In the genomic region with DNA sequence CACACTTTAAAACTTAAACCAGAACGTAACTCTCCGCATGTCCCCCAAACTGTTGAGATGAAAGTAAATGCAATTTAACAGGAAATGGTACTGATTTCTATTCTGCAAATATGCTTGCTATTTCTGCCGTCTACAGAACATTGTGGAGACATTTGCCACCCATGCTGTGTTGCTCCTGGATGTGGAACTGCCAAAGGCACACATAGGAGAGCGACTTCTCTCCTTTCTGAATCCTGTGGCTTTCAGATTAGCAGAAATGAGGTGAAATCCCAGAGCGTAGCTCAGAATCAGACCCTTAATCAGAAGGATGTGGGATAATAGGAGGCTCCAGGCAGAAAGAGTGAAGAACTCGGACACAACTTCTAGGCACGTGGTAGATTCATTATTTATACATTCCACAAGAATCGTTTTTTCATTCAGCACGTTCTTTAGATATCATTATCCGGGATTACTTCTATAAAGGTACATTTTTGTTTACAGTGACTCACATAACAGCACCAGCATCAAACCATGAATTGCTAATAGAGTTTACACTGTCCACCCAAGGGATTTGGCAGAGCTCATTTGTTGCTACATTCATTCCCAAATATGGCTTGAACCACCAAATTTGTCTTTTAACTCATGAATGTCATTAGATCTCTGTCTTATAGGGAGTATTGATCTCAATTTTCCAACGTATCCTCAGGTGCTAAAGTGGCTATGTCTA, we compare ENCODE assay signal across 22 mouse cellular contexts.
DNase-seq lines count a peak whose midpoint lies in the region; ATAC-seq and TF ChIP-seq lines count a peak whose summit lies in the region.
"Had no signal": no experiment of that assay in that cellular context is flagged by ENCODE, and none has a peak within 500 bp of the region (broad histone marks: within the 10 kb centered on the region; RNA-seq: fewer than 3 reads in every experiment).

No protein-coding gene starts in this region.

- 40% methylated on average over 11 of the region's 11 CpGs for WGBS in forebrain, embryonic 16.5 days
- WGBS in forebrain, postnatal 0 days, result 42% methylated on average over 11 of the region's 11 CpGs
- WGBS in lung, embryonic 16.5 days, result 54% methylated on average over 11 of the region's 11 CpGs
- 63% methylated on average over 11 of the region's 11 CpGs for WGBS in midbrain, embryonic 12.5 days
- 42% methylated on average over 11 of the region's 11 CpGs for WGBS in midbrain, postnatal 0 days

- no peak overlapping the region for H3K4me2 ChIP-seq in forebrain, embryonic 16.5 days (ENCODE audit: low read length)
- no peak overlapping the region for H3K4me2 ChIP-seq in forebrain, postnatal 0 days (ENCODE audit: low read depth)
- H3K4me2 ChIP-seq in lung, embryonic 16.5 days (ENCODE audit: low read depth, low read length), result peak overlapping the region; percentile 14; the same call in 1 of the 2 replicates
- H3K4me2 ChIP-seq in midbrain, embryonic 12.5 days (replicated peaks), result no peak overlapping the region
- no peak overlapping the region for H3K4me2 ChIP-seq in midbrain, postnatal 0 days (ENCODE audit: low read depth, low read length, poor library complexity, severe bottlenecking)
- H3K4me2 ChIP-seq: kidney, embryonic 15.5 days; liver, embryonic 13.5 days had no signal

- H3K4me1 ChIP-seq in forebrain, embryonic 16.5 days (replicated peaks; ENCODE audit: control insufficient read depth, insufficient read depth, low read length), result peaks cover 9% of the 10 kb centered on the region
- 0 out of 2 replicates have a peak, but pooled peaks cover 4% of the 10 kb centered on the region for H3K4me1 ChIP-seq in forebrain, postnatal 0 days (ENCODE audit: insufficient read depth)
- H3K4me1 ChIP-seq in lung, embryonic 16.5 days (replicated peaks; ENCODE audit: control insufficient read depth, insufficient read depth, low read length), result no peaks in the 10 kb centered on the region
- H3K4me1 ChIP-seq in midbrain, embryonic 12.5 days, result peaks cover 9% of the 10 kb centered on the region; the same call in 1 of the 2 replicates
- H3K4me1 ChIP-seq in midbrain, postnatal 0 days (ENCODE audit: insufficient read depth, low read length), result no peaks in the 10 kb centered on the region
- H3K4me1 ChIP-seq: kidney, embryonic 15.5 days; liver, embryonic 13.5 days had no signal

- no peaks in the 10 kb centered on the region for H3K9me3 ChIP-seq in forebrain, embryonic 16.5 days (ENCODE audit: control insufficient read depth, low read length)
- H3K9me3 ChIP-seq in forebrain, postnatal 0 days (ENCODE audit: low read length), result no peaks in the 10 kb centered on the region
- no peaks in the 10 kb centered on the region for H3K9me3 ChIP-seq in lung, embryonic 16.5 days (ENCODE audit: control insufficient read depth, low read length)
- no peaks in the 10 kb centered on the region for H3K9me3 ChIP-seq in midbrain, embryonic 12.5 days
- H3K9me3 ChIP-seq in midbrain, postnatal 0 days (ENCODE audit: low read length), result no peaks in the 10 kb centered on the region
- H3K9me3 ChIP-seq: embryonic facial prominence, embryonic 10.5 days; G1E; kidney, embryonic 15.5 days; liver, embryonic 13.5 days had no signal

- no peak overlapping the region for H3K9ac ChIP-seq in forebrain, embryonic 16.5 days (replicated peaks; ENCODE audit: low read depth, low read length)
- H3K9ac ChIP-seq in forebrain, postnatal 0 days, result no peak overlapping the region
- H3K9ac ChIP-seq in lung, embryonic 16.5 days (ENCODE audit: low read length), result no peak overlapping the region
- no peak overlapping the region for H3K9ac ChIP-seq in midbrain, embryonic 12.5 days (replicated peaks)
- H3K9ac ChIP-seq in midbrain, postnatal 0 days (replicated peaks; ENCODE audit: low read length, poor library complexity, severe bottlenecking), result no peak overlapping the region
- H3K9ac ChIP-seq: kidney, embryonic 15.5 days; liver, embryonic 13.5 days had no signal

- TF ChIP-seq CTCF in forebrain, postnatal 0 days (IDR thresholded peaks at IDR 0.05; ENCODE audit: low read depth), result no peak
- no peak for TF ChIP-seq CTCF in midbrain, postnatal 0 days (IDR thresholded peaks at IDR 0.05)

- no peak overlapping the region for H3K27ac ChIP-seq in forebrain, embryonic 16.5 days (ENCODE audit: low read length)
- no peak overlapping the region for H3K27ac ChIP-seq in forebrain, postnatal 0 days (ENCODE audit: low read depth, low read length)
- H3K27ac ChIP-seq in lung, embryonic 16.5 days (ENCODE audit: low read length), result no peak overlapping the region; the same call in 1 of the 2 replicates
- peak overlapping the region; percentile 52 for H3K27ac ChIP-seq in midbrain, embryonic 12.5 days (replicated peaks)
- H3K27ac ChIP-seq in midbrain, postnatal 0 days (ENCODE audit: low read depth, low read length), result no peak overlapping the region
- H3K27ac ChIP-seq: embryonic facial prominence, embryonic 10.5 days; kidney, embryonic 15.5 days; liver, embryonic 13.5 days had no signal

- H3K4me3 ChIP-seq in forebrain, embryonic 16.5 days (replicated peaks; ENCODE audit: low read length), result no peak overlapping the region
- no peak overlapping the region for H3K4me3 ChIP-seq in forebrain, postnatal 0 days (ENCODE audit: low read depth, low read length)
- H3K4me3 ChIP-seq in lung, embryonic 16.5 days (ENCODE audit: low read length), result no peak overlapping the region
- no peak overlapping the region for H3K4me3 ChIP-seq in midbrain, embryonic 12.5 days
- H3K4me3 ChIP-seq in midbrain, postnatal 0 days (ENCODE audit: low read depth, low read length), result no peak overlapping the region
- H3K4me3 ChIP-seq: embryonic facial prominence, embryonic 10.5 days; kidney, embryonic 15.5 days; liver, embryonic 13.5 days had no signal

- DNase-seq in forebrain, postnatal 0 days, result no peak
- no peak for DNase-seq in lung, postnatal 36 days
- DNase-seq in midbrain, postnatal 0 days (ENCODE audit: low spot score), result peak; percentile 18
- DNase-seq in testis, postnatal 14 days (ENCODE audit: low spot score), result no peak
- DNase-seq: adrenal gland, postnatal 36 days; cerebellum, adult 11-12 months; heart, postnatal 36 days; kidney, adult 11 months; kidney, postnatal 36 days; liver, embryonic 13.5 days; lung, adult 2 months; retina, postnatal 1 day; right cerebral cortex, postnatal 25 days; spleen, adult 18-20 months had no signal

- ATAC-seq in forebrain, embryonic 16.5 days, result peak; percentile 68; the same call in 1 of the 2 replicates
- no peak for ATAC-seq in forebrain, postnatal 0 days
- peak; percentile 43; the same call in 1 of the 2 replicates for ATAC-seq in lung, embryonic 16.5 days (ENCODE audit: low read depth)
- peak; percentile 51; the same call in 1 of the 2 replicates for ATAC-seq in midbrain, embryonic 12.5 days (ENCODE audit: low FRiP score, low read depth)
- 0 out of 2 replicates have a peak, but pooled peaks have one; percentile 27 for ATAC-seq in midbrain, postnatal 0 days (ENCODE audit: low FRiP score)
- ATAC-seq: Patski had no signal

- H3K27me3 ChIP-seq in forebrain, embryonic 16.5 days (replicated peaks; ENCODE audit: control insufficient read depth, insufficient read depth, low read length), result no peaks in the 10 kb centered on the region
- no peaks in the 10 kb centered on the region for H3K27me3 ChIP-seq in forebrain, postnatal 0 days (ENCODE audit: insufficient read depth, low read length)
- H3K27me3 ChIP-seq in lung, embryonic 16.5 days (ENCODE audit: control insufficient read depth, insufficient read depth, low read depth, low read length), result no peaks in the 10 kb centered on the region
- H3K27me3 ChIP-seq in midbrain, embryonic 12.5 days, result no peaks in the 10 kb centered on the region
- no peaks in the 10 kb centered on the region for H3K27me3 ChIP-seq in midbrain, postnatal 0 days (ENCODE audit: insufficient read depth, low read length)
- H3K27me3 ChIP-seq: CH12.LX; kidney, embryonic 15.5 days; liver, embryonic 13.5 days; Patski had no signal

- H3K36me3 ChIP-seq in forebrain, embryonic 16.5 days (ENCODE audit: control insufficient read depth, insufficient read depth), result no peaks in the 10 kb centered on the region
- no peaks in the 10 kb centered on the region for H3K36me3 ChIP-seq in forebrain, postnatal 0 days (ENCODE audit: insufficient read depth)
- no peaks in the 10 kb centered on the region for H3K36me3 ChIP-seq in lung, embryonic 16.5 days (ENCODE audit: control insufficient read depth, insufficient read depth, low read length)
- H3K36me3 ChIP-seq in midbrain, embryonic 12.5 days, result no peaks in the 10 kb centered on the region
- H3K36me3 ChIP-seq in midbrain, postnatal 0 days (ENCODE audit: insufficient read depth, low read length), result no peaks in the 10 kb centered on the region
- H3K36me3 ChIP-seq: embryonic facial prominence, embryonic 10.5 days; G1E; kidney, embryonic 15.5 days; liver, embryonic 13.5 days had no signal
